Mouse (Mus musculus): Measurements from ENCODE around the gene Hapln1.

Hapln1 gene

GRCm38 (mm10) chr13:89600466-89600865, 60.9 kb downstream of the Hapln1 start:
- DNase-seq (ENCODE audit: low spot score), result no peak

DNA sequence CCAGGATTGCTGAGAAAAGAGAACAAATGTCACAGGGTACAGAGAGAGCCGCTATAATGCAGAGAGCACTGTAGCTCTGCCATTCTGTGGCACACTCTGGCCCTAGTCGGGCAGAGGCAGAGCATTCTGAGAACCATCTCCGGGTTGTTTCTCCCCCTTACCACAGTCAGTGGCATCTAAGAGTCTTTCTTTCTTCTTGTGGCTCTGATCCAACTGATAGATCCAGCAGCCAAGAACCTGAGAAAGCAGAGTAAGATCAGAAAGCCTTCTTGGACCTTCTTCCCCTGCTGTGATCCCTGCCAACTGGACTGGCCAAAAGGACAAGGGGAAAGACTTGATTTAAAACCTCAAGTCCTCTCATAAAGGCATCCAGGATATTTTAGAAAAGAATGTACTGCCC, 63.7 kb downstream of the Hapln1 start:
- no peak for DNase-seq (ENCODE audit: low spot score)

DNA sequence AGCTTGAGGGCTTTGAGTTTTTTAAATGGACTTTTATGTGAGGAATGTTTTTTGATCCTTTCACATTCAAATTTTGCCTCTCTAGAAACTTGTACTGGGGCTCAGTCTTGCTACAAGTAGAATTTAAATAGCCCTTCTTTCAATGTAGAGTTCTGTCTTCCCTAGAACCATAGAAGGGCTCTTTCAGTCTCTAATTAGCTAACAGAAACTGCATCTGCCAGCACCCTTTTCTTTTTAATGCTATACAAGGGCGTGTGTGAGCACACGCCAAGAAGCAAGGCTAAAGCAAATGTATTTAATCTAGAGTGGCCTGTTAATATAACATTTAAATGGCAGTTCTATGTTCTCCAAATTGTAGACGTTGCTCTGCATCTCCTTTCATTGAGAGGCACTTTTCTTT, 67.8 kb downstream of the Hapln1 start:
- DNase-seq (ENCODE audit: low spot score), result no peak

GRCm38 (mm10) chr13:89619064-89619463, 79.5 kb downstream of the Hapln1 start:
- DNase-seq (ENCODE audit: low spot score), result no peak

GRCm38 (mm10) chr13:89634137-89634683, 94.6 kb downstream of the Hapln1 start:
- no peak for DNase-seq (ENCODE audit: low spot score)

DNA sequence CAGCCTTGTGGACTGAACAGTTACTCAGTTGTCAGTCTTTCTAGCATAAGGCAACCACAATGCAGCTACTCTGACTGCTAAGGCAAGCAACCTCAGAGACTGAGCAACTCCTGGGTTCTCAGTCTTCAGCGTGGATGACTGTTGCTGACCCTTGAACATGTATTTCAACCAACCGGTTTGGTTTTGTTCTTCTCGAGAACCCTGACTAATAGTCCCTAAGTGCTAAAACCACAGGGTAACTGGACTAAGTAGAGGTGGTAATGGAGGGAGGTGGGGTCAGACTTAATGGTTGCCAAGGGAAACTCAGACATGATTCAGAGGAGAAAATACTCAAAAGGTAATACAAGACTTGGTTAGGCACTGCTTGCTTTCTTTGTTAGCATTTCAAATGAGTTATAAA, 97.4 kb downstream of the Hapln1 start:
- DNase-seq (ENCODE audit: low spot score), result no peak

DNA sequence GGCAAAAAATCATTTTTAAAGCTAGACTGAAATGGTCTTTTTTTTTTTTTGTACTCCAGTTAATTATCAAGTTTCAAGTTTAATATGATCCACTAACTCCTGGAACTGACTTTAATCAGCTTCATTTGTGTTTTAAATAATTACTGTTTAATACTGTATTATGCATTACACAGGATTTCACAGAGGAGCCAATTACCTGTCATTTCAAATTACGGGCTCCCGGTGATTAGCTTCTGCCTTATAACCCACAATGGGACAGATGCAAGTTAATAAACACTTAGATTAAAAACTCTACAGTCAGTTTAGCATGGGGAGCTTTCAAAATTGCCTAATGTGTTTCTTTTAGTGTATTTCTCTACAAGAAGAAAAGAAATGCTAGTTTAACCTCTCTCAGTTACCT, 106.0 kb downstream of the Hapln1 start:
- DNase-seq (ENCODE audit: low spot score), result no peak

- no peak for DNase-seq (ENCODE audit: low spot score)
Measured at GRCm38 (mm10) chr13:89652773-89653172, 113.2 kb downstream of the Hapln1 start.

- no peak for DNase-seq (ENCODE audit: low spot score)
Measured at GRCm38 (mm10) chr13:89653279-89653678, 113.7 kb downstream of the Hapln1 start.

DNA sequence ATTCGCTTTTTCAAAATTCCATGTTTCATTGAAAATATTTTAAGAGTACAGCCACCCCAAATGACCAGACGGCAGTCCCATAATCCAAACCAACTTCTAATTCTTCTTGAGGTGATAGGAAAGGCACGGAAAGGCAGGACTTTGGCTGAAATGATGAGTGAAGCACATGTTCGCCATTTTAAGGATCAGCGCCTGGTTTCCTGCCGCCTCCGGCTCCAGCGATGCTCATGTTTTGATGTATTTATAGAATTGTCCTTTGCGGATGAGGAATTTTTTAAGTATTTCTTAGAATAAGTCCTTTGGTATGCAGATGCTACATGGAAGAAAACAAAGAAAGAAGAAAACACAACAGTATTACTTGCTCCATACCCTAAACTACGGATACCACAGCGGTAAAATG, 117.5 kb downstream of the Hapln1 start:
- DNase-seq (ENCODE audit: low spot score), result no peak
